Mouse (Mus musculus) stomach, embryonic 16.5 days (tissue): ENCODE measurements at regions not wholly inside any gene's neighbourhood (a gene's known extent, or its start where the extent isn't known, plus 50 kb on each side); places are given as distances from the start of the nearest gene placed in this dataset.
A peak's percentile ranks its signal among the peaks of the same experiment; 100 is the strongest.

Experiments used
- ATAC-seq: fragments of 200-750 bp; cut with Nextera tagmentation; 2 replicates; pipeline ENCODE4 v1.8.0; 2017; ENCODE audit warnings: moderate number of reproducible peaks, moderate TSS enrichment; ENCODE audit not compliant: insufficient read depth, low FRiP score
- H3K27ac ChIP-seq: fragments of 300-500 bp; sonication (generic); 2 replicates; pipeline ENCODE4 v1.5.1; 2014; ENCODE audit warnings: low read length
- H3K27me3 ChIP-seq: fragments of 300-500 bp; sonication (generic); 2 replicates; pipeline ENCODE4 v1.6.1; 2014; ENCODE audit warnings: low read length, control low read depth, mixed read lengths; ENCODE audit not compliant: control insufficient read depth, insufficient read depth
- H3K36me3 ChIP-seq: fragments of 300-500 bp; sonication (generic); 2 replicates; pipeline ENCODE4 v1.6.1; 2014; ENCODE audit warnings: low read length; ENCODE audit not compliant: control insufficient read depth, insufficient read depth
- H3K4me1 ChIP-seq: fragments of 300-500 bp; sonication (generic); 2 replicates; pipeline ENCODE4 v1.6.1; 2014; ENCODE audit warnings: low read length, control low read depth, mixed read lengths; ENCODE audit not compliant: control insufficient read depth, insufficient read depth
- H3K4me2 ChIP-seq: fragments of 300-500 bp; sonication (generic); 2 replicates; pipeline ENCODE4 v1.6.1; 2014; ENCODE audit warnings: low read depth, low read length, mixed read lengths
- H3K4me3 ChIP-seq: fragments of 300-500 bp; sonication (generic); replicated peaks from 2 replicates; pipeline ENCODE4 v1.5.1; 2014; ENCODE audit warnings: mild to moderate bottlenecking, low read length
- H3K9ac ChIP-seq: fragments of 300-500 bp; sonication (generic); 2 replicates; pipeline ENCODE4 v1.6.1; 2014; ENCODE audit warnings: low read length
- H3K9me3 ChIP-seq: fragments of 300-500 bp; sonication (generic); replicated peaks from 2 replicates; pipeline ENCODE4 v1.6.1; 2016; ENCODE audit warnings: low read length, control low read depth; ENCODE audit not compliant: control insufficient read depth
- WGBS: fragments of 180-500 bp; shearing (Covaris S2); extraction: QIAGEN DNeasy Blood & Tissue Kit; methylation state at CpG from one replicate; pipeline ENCODE4 v1.1.7; 2014; 5-methylcytosine and 5-hydroxymethylcytosine counted together

DNA sequence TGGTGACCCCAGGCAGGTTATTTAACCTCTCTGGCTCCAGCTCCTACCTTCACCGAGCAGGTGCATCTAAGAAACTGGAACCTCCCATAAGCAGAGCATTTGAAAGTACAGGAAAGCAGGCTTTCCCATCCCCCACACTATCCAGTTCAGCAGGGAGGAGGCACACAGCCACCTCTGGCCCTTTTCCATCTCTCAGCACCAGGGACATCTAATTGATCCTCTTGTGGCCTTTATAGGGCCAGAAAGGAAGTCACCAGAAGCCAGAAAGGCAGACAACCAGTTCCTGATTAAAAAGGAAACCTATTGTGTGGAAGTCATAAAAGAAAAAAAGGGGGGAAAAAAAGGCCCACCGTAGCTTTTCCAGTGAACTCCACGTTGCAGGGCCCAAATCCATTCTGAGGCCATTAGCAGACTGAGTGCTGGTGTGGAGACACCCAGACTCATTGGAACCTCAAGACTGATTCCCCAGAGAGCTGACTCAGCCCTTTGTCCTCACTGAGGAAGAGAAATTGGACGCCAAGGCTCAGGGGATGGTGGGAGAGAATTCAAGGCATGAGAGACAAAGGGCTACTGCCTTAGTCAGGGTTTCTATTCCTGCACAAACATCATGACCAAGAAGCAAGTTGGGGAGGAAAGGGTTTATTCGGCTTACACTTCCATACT lies 163.2 kb upstream of the Zmiz1 start:
- Histone ChIP-seq H3K27me3 (no peaks in the 10 kb centered on the region), H3K9me3 (no peaks in the 10 kb centered on the region), H3K27ac (no peak overlapping the region), H3K4me2 (no peak overlapping the region), H3K4me1 (no peaks in the 10 kb centered on the region), H3K36me3 (no peaks in the 10 kb centered on the region), H3K4me3 (no peak overlapping the region), H3K9ac (no peak overlapping the region)
- WGBS, result 59% methylated on average over 5 of the region's 5 CpGs
- no peak for ATAC-seq

DNA sequence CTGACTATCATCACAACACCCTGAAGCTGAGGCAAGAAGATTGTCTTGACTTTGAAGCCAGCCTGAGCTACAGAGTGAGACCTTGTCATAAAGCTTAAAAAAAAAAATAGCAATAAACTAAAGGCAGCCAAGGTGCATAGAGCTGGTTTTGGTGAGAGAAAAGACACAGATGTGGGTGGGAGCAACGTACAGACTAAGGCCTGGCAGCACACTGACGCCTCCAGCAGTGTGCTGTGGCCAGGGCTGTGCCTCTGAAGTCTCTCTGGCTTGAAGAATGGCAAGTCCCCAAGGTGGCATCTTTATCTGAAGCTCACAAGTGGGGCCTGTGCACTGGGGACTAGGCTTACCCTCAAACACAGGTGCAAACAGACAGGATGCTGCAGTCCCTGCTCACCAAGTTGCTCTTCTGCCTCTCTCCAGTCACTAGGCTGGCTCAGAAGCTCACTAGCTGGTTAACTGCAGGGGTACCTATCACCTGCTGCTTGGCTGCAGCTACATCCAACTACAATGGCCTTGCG lies 159.3 kb upstream of the Zmiz1 start:
- H3K4me3 ChIP-seq, result no peak overlapping the region
- WGBS, result 81% methylated on average over 3 of the region's 3 CpGs
- H3K27ac ChIP-seq, result no peak overlapping the region
- H3K9me3 ChIP-seq, result no peaks in the 10 kb centered on the region
- H3K27me3 ChIP-seq, result no peaks in the 10 kb centered on the region
- H3K36me3 ChIP-seq, result no peaks in the 10 kb centered on the region
- no peak for ATAC-seq
- no peak overlapping the region for H3K9ac ChIP-seq
- no peak overlapping the region for H3K4me2 ChIP-seq
- H3K4me1 ChIP-seq, result peaks cover 18% of the 10 kb centered on the region

DNA sequence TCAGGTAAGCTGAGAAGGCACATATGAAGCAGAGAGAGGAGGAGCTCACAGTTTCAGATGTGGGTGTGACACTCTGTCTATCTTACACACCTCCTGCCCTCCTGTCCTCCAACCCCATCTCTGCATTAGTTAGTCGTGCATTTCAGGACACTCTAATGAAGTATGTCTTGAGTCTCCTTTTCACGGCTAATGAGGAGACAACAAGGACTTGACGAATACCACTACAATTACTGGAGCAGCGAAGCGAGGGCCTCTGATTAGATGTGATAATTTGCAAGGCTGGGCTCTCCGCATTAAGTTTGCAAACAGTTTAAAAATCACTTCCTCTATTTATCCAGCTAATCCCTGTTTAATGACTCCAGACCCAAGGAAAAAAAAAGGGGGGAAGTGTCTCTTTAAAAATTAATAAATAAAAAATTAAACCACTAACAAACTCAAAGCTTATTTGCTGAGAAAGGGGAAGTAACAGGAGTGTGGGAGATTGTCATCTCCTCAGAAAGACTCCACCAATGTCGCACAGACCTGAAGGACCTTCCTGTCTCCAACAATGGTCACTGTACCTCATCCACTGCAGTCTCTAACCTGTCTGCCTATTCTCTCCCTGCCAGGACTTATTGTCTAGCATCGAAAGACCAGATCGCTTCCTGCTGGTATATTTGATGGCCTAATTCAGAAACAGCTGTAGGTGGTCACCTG lies 157.5 kb upstream of the Zmiz1 start:
- Histone ChIP-seq H3K9me3 (no peaks in the 10 kb centered on the region), H3K4me3 (no peak overlapping the region), H3K4me2 (no peak overlapping the region; the same call in 1 of the 2 replicates), H3K36me3 (no peaks in the 10 kb centered on the region), H3K27me3 (no peaks in the 10 kb centered on the region), H3K4me1 (peaks cover 28% of the 10 kb centered on the region), H3K9ac (no peak overlapping the region), H3K27ac (no peak overlapping the region)
- WGBS, result 38% methylated on average over 9 of the region's 9 CpGs
- ATAC-seq, result no peak

DNA sequence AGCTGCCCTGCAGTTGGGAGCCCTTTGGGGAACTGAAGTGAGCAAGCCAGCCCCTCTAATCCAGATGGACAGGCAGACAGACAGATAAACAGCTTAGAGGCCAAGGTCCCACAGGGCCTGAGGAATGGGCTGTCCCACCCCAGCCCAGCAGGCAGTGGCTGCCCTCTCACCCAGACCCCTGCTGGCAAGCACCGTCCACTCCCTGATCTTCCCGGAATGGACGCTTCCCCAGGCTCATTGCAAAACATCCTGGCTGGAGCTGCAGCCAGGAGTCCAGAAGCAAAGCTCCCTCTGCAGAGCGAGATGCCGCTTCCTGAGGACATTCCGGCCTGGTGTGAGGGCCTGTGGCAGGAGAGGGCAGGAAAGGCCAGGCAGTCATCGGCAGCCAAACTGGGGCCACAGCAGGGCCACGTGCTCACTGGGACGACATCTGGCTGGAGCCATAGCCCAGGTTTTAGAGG lies 154.6 kb upstream of the Zmiz1 start:
- peak; percentile 59 for ATAC-seq
- no peaks in the 10 kb centered on the region for H3K9me3 ChIP-seq
- no peak overlapping the region; the same call in 1 of the 2 replicates for H3K4me2 ChIP-seq
- peaks cover 35% of the 10 kb centered on the region for H3K4me1 ChIP-seq
- H3K27me3 ChIP-seq, result no peaks in the 10 kb centered on the region
- WGBS, result 17% methylated on average over 9 of the region's 9 CpGs
- H3K36me3 ChIP-seq, result no peaks in the 10 kb centered on the region
- peak overlapping the region; percentile 62 for H3K9ac ChIP-seq
- no peak overlapping the region for H3K4me3 ChIP-seq
- H3K27ac ChIP-seq, result peak overlapping the region; percentile 91

DNA sequence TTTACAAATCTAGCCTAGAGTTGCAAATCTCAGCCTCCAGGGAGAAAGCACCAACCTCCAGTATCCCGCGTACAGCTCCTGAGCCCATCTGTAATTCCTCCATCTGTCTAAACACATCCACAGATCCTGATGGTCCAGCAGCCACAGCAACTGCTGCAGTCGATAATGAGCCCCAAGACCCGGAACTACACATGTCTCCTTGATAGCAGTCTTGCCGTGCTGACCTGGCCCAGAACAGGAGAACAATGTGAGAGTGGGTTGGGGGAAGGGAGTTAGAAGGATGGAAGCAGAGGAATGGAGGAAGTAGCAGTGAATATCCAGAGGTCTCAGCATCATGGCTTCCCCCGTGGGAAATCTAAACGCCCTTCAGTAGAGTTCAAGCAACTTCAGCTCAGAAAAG lies 152.8 kb upstream of the Zmiz1 start:
- H3K36me3 ChIP-seq, result no peaks in the 10 kb centered on the region
- ATAC-seq, result no peak
- 46% methylated on average over 7 of the region's 7 CpGs for WGBS
- H3K4me2 ChIP-seq, result no peak overlapping the region
- H3K27me3 ChIP-seq, result no peaks in the 10 kb centered on the region
- H3K4me1 ChIP-seq, result peaks cover 45% of the 10 kb centered on the region
- no peaks in the 10 kb centered on the region for H3K9me3 ChIP-seq
- H3K9ac ChIP-seq, result no peak overlapping the region
- H3K27ac ChIP-seq, result no peak overlapping the region
- no peak overlapping the region for H3K4me3 ChIP-seq

DNA sequence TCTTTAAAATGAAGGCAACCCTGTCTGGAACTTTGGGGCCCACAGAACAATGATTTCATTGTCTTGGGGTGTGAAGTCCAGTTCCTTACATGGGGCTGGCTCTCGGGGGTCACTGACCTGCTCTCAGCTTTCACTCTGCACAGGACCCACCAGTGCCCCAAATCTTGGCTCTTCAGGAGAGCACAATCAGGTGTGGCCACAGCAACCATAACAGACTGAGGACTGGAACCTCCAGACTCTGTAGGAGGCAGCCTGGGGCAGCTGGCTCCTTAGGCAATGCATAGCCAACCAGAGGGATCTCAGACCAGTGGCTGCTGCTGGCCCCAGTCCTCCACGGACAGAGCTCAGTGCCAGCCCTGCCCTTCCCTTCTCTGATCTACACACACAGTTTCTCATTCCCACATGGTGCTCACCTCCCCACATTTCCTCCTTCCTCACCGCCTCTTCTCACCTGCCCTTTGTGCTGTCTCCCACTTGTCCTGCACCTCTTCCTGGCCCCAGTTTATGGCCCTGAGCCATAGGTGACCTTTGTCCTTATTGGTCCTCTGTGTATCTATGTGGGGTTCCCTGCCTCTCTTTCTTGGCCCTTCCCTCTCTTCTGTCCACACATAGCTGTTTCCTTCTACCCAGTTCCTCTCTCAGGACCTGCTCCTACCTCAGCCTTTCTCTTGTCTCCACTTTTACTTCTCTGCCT lies 151.9 kb upstream of the Zmiz1 start:
- no peak overlapping the region for H3K27ac ChIP-seq
- H3K4me1 ChIP-seq, result peaks cover 49% of the 10 kb centered on the region
- no peaks in the 10 kb centered on the region for H3K9me3 ChIP-seq
- 82% methylated on average over 3 of the region's 3 CpGs for WGBS
- no peaks in the 10 kb centered on the region for H3K36me3 ChIP-seq
- H3K9ac ChIP-seq, result peak overlapping the region; percentile 32
- H3K4me3 ChIP-seq, result no peak overlapping the region
- no peak for ATAC-seq
- H3K4me2 ChIP-seq, result no peak overlapping the region
- no peaks in the 10 kb centered on the region for H3K27me3 ChIP-seq

DNA sequence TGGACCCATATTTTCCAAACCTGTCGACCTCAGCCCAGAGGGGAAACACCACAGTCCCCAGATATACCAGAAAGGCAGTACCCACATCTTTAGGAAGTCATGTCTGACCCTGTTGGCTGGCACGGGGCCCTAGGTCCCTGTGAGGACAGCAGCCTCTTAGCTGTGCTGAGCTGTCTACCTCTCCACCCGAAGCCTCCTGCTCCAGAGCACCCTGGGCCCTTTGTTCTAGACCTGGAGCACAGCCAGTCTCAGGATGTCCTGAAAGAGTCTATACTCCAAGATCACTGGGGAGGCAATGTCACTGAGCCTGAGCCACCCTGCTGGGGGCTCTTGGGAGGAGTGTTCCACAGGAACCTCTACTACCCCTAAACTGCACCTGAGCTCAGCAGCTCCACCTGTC lies 150.9 kb upstream of the Zmiz1 start:
- Histone ChIP-seq H3K9me3 (no peaks in the 10 kb centered on the region), H3K4me2 (no peak overlapping the region), H3K36me3 (no peaks in the 10 kb centered on the region), H3K27ac (0 out of 2 replicates have a peak overlapping the region, but pooled peaks have one; percentile 11), H3K27me3 (no peaks in the 10 kb centered on the region), H3K9ac (no peak overlapping the region), H3K4me3 (no peak overlapping the region), H3K4me1 (peaks cover 51% of the 10 kb centered on the region)
- 53% methylated on average over 3 of the region's 3 CpGs for WGBS
- no peak for ATAC-seq

DNA sequence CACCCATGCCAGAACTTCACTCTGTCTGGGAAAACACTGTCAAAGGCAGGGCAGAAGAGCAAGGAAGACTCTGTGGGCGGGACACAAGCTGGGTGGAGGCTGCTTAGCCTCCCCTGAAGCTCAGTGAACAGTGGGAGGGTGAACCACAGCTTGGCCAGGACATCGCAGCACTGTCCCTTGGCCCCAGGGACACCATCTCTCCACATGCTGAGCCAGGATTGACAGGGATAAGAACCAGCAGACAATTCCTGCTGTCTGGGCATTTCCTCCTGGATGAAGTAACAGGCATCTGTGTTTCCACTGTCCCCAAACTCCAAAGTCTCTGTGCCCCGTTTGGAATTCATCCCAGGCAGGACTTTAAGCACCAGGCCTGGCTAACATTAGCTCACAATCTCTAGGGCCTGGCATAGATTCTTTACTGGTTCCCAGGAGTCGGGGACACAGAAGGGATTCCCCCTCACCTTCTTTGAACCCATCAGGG lies 148.3 kb upstream of the Zmiz1 start:
- Histone ChIP-seq H3K4me3 (no peak overlapping the region), H3K27ac (no peak overlapping the region), H3K27me3 (no peaks in the 10 kb centered on the region), H3K9me3 (no peaks in the 10 kb centered on the region), H3K36me3 (no peaks in the 10 kb centered on the region), H3K4me2 (no peak overlapping the region), H3K4me1 (peaks cover 36% of the 10 kb centered on the region), H3K9ac (0 out of 2 replicates have a peak overlapping the region, but pooled peaks have one; percentile 1)
- 64% methylated on average over 4 of the region's 4 CpGs for WGBS
- no peak for ATAC-seq

DNA sequence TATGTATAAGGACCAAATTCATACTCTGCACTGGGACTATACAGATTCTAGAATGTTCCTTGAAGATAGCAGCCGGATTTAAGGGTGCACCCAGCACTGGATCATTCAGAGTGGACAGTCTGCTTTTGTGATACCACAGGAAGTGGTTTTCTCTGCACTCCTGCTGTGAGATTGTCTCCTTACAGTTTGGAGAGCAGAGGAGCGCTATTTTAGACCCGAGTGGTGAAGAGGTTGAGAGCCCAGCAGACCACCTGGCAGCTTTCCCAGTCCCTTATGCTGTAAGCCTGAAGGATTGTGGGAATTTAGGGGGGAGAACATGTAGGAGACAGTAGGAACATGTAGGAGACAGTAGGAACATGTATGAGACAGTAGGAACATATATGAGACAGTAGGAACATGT lies 147.5 kb upstream of the Zmiz1 start:
- Histone ChIP-seq H3K9me3 (no peaks in the 10 kb centered on the region), H3K36me3 (no peaks in the 10 kb centered on the region), H3K4me3 (no peak overlapping the region), H3K4me1 (peaks cover 31% of the 10 kb centered on the region), H3K27me3 (no peaks in the 10 kb centered on the region), H3K9ac (no peak overlapping the region), H3K27ac (no peak overlapping the region), H3K4me2 (no peak overlapping the region)
- no peak for ATAC-seq
- WGBS, result 41% methylated on average over 3 of the region's 3 CpGs
